Mouse (Mus musculus) MEL-GATA-1-ER (cell line): ENCODE results near the gene Vmn2r63.
A peak's percentile ranks its signal among the peaks of the same experiment; 100 is the strongest.
"Not testable (repeated sequence)": the region's sequence is repeated elsewhere in the genome, so short reads cannot be mapped to it uniquely, and the experiment has no call there.

Source experiments
- DNase-seq: peaks from one replicate; pipeline ENCODE4 v3.0.0-alpha.2; 2012; ENCODE audit warnings: low read depth; ENCODE audit errors: extremely low read depth

The Vmn2r63 gene

DNA sequence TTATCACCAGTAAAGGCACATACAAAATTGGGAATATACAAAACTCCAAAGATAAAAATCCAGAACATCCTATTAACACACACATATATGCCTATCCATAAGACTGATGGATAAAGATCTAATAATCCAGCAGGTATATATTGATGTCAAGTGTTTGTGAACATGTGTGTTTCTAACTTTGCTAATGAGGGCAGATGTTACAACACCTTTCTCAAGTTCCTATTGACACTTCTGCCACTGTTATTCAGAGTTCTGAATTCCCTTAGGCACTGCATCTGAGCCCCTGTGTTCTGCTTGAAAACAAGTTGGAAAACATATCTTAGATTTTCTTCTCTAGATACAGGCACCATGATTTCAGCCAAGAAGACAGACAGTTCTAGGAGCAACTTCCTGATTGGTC lies at the start of gene Vmn2r63:
Gene Vmn2r63 (minus strand): TSS at position 101 of the 400 bp plus-strand sequence.
- DNase-seq = not testable (repeated sequence)

DNA sequence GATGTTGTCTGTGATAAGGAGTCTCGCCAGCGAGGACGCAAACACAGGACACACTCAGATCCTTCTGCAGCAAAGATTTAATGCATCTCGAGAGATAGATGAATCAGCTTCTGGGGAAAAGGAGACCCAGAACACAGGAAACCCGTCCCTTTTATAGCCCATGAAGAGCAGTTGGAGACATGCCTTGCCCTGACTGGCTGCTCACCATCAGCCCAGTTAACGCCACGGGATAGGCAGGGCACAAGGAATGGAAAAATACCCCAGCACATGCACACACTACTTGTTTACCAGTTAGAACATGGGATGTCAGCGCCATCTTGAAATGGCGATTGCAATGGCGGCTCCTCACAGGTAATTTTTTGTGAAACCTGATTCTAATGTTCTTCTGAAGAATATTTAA lies 47.1 kb upstream of the Vmn2r63 start:
- DNase-seq = peak; percentile 68

DNA sequence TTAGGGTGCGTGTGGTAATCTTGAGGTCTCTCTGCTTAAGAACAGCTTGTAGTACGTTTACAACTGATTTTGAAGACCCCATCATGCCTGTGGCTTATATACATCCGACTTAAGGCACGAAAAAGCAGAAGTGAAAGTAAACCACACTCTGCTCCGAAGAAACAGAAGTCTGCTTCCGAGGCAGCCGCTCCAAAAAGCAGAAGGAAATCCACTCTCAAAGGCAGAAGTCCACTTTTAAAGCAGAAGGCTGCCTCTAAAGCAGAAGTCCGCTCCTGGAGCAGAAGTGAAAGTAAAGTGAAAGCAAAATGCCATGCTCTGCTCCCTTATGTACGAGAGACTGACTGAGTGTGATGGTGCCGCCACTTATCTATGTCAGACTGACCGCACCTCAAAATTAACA lies 46.5 kb upstream of the Vmn2r63 start:
- peak; percentile 91 for DNase-seq

DNA sequence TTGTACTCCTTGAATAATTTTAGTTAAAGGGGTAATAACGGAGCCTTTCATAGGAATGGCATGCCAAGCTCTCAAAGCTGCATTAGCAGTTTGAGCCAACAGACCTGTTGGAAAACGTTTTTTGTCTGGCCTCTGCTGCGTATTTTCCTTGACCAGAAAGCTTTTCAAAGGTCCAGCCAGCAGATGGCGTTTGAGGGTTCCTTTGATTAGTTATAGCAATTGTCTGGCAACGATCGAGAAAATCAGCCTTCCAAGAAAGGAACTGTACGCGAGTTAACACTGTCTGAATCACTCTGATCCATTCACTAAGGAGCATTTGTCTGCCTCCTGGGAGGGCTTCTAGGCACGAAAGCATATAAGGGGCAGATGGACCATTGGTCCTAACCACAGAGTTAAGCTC lies 31.6 kb upstream of the Vmn2r63 start:
- DNase-seq = no peak

DNA sequence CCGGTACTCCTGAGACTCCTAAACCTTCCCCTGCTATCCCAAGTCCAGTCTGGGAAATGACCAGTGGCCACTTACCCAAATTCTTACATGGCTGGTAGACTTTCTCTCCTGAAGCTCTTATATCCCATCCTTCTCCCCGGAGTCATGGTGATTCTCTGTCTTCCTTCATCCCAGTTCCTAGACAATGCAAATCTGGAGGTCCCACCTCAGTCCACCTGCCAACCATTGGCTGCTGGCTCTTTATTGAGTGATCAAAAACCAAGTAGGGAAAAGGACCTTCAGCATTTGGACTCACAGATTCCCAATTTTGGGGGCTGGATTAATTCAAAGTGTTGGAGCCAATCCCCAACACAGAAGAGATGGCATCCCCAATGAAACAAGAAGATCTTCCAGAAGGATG lies 35.6 kb downstream of the Vmn2r63 start:
- not testable (repeated sequence) for DNase-seq

DNA sequence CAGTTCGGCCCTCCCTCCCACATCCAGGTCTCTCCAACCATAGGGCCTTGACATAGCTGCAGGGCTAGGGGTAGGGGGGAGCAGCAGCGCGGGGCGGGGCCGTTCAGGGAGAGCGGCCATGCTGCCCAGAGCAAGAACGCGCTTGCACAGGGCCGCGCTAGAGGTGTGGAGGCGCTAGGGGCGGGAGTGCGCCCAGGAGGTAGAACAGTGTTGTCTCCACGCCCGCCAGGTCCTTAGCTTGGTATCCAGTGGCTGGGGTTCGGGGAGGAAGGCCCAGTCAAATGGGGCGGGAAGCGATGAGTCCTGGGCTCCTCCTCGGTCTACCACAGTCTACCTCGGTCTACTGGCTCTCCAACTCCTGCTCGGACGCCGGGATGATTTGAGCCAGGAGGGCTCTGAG lies 55.5 kb downstream of the Vmn2r63 start:
- DNase-seq = no peak

DNA sequence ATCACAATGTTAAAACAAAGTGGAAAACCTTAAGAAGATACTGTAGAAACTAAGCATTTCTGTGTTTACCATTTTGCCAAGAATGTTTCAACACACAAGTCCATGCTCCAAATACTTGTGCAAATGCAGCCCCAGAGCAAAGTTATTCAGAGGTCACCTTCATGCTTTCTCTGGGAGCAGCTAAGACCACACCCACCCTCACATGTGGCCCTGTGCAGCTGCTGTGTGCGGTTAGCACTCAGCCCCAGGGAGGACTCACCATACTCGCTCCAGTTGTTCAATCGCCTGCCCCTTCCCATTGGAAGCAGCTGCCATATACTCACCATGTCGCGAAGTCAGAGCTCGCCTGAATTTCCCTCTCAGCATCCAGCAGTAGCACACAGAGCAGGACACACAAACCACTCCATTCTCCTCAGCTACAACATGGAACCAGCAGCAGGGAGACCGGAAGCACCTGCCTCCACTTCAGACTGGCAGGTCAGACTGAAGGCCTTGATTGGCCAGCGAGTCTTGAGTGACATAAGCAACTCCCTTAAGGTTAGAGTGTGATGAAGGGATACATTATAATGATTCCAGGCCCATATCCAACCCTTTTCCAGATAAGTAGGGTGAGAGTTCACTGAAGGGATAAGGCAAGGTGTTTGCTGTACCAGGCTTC lies 66.7 kb downstream of the Vmn2r63 start, which contains the start of gene Gm2381:
Gene Gm2381 (minus strand): TSS at position 434 of the 658 bp plus-strand sequence.
- not testable (repeated sequence) for DNase-seq
